Mouse (Mus musculus) urinary bladder, postnatal 25 days (tissue): Measurements from ENCODE around the gene Olfr318.
"Not testable (repeated sequence)": the region's sequence is repeated elsewhere in the genome, so short reads cannot be mapped to it uniquely, and the experiment has no call there.

Source experiments
- DNase-seq: peaks from one replicate; pipeline ENCODE4 v3.0.0; 2022; ENCODE audit warnings: low spot score

Gene Olfr318

DNA sequence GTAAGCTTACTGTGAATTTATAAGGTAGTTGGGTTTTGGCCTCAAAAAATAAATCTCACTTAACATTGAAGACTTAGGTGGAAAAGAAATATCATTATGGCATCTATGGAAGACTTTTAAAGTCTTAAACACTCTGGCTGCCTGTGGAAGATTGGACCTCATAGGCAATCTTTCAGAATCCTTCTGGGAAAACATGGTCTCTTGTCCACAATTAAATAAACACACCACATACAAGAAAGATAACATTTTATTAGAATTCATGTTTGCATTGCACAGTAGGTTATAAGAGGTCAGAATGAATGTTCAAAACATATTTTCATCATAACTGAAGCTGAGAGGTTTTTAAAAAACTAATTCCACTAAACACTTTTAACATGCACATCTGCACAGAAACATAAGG, at the start of gene Olfr318:
Gene Olfr318, minus strand, starts transcription at position 101 of the 400 bp plus-strand sequence.
- DNase-seq: no peak

DNA sequence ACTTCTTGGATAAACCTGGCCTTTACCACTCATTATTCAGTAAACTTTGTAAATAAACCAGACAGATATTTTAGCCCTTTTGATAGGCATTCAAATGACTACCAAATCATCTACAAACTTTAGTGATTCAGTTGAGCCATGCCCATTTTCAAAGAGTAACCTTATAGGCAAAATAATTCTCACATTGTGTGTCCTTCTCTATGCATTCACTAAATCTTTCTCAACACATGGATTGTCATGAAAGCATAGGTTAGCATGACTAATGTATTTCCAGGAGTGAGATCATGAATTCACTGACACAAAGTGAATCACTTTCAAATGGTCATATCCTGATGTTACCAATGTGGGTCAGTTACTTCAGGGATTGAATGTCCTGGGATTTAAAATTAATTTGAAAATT, 49.1 kb upstream of the Olfr318 start, which contains the start of gene Olfr315:
Gene Olfr315, plus strand, starts transcription at position 301 of the 400 bp plus-strand sequence.
- DNase-seq: no peak

DNA sequence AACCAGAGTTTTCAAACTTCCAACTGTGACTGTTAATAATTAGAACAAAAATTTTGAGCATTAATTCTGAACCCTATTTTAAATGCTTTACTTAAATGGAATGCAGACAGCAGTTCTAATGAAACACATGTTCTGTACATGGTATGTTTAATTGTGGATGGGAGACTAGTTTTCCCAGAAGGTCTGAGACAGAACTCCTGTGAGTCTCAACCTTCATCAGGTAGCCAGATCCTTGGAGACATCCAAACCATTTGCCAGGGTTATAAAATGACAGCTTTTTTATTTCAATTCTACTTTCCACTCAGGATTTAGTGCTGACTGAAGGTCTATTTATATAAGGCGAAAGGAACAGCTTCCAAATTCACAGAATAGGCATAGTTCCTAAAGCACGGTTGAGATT, 28.6 kb upstream of the Olfr318 start, which contains the start of gene Olfr316:
Gene Olfr316, plus strand, starts transcription at position 301 of the 400 bp plus-strand sequence.
- no peak for DNase-seq

DNA sequence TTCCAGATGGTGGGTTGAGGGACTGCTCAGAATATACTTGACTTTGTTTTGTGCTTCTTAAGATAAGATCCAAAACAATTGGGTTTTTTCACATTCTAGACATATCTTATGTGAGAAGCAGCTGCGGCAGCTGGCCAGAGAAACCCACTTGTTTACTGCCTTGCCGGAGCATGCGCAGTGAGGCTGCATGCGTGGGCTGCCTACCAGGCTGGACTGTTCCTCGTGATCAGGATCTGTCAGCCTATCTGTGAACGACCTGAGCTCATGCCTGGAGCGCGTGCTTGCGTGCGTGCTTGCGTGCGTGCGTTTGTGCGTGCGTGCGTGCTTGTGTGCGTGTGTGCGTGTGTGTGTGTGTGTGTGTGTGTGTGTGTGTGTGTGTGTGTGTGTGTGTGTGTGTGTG, 27.3 kb upstream of the Olfr318 start:
- not testable (repeated sequence) for DNase-seq

DNA sequence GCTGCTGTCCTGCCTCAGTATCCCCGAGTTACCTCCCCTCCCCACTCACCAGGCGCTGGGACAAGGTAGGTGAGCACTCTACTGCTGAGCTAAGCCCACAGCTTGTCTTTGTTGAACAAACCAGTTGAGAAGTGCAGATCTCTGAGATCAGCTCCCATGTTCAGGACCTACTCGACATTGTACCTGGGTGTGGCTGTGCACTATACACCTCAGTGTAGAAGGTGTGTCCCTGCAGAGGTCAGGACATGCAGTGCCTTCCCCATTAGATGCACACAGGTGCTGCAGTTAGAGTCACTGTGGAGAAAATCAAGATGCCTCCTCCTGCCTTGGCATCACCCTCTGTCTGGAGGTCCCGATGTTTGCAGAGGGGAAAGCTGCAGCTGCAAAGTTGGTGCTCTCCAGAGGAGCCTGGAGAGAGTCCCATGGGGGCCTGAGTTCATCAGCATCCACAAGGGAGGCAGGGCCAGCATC, 15.0 kb upstream of the Olfr318 start, which contains the start of gene Olfr317:
Gene Olfr317, minus strand, starts transcription at position 421 of the 471 bp plus-strand sequence.
- DNase-seq: no peak

DNA sequence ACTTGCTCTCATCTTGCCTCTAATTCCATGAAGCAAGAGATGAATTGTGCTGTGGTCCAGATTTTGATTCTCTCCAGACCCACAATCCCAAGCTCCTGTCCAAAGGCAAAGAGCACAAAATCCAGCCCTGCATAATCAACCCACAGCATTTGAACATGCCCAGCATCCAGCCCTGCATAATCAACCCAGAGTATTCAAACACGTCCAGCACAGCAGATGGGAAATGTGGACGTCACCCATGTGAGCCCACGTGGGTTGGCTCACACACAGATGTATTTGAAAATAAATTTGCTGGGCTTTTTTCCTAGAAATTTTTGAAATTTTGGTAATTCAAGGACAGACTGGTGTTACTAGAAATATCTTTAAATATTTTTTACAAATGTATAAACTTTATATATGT, 9.6 kb upstream of the Olfr318 start:
- no peak for DNase-seq

DNA sequence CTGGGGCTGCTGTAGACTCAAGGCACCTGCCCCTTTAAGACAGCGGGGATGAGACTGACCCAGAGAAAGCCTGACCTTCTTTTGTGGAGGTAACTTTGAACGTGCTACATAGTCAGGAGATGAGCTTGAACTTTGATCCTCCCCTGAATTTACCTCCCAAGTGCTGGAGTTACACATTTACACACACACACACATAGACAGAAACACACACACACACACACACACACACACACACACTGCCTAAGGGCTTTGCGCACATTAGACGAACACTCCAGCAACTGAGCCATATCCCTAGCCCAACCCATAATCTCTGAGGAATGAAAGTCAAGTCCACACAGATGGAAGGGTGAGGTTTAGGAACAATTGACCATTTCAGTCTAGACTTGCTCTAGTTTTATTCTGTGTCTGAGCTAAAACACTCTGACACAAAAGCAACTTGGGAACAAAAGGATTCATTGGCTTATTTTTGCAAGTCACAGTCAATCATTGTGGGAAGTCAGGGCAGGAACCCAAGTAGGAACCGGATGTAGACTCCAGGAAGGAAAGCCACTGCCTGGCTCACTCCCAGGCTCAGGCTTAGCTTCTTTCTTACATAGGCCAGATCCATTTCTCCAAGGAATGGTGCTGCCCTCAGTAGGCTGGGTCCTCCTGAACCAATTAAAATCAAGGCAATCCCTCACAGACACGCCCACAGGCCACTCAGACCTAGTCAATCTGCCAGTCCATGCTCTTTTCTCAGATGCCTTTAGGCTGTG, 4.3 kb upstream of the Olfr318 start:
- not testable (repeated sequence) for DNase-seq

DNA sequence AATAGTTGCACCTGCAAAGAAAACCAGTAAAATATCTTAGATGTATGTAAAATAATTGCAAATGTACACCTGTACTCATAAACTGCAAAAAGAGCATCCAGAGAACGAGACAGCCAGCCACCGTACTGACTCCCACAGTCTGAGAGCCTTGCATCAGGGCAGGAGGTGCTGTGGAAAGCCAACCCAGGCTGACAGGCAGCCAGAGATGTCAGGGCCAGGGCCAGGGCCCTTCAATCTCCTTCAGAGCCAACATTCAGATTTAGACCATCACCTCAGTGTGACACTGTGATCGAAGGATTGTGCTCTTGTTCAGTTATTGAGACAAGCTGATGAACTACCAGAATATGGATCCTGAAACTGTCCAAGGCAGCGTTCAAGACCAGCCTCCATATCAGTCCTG, 4.1 kb downstream of the Olfr318 start:
- DNase-seq: no peak

DNA sequence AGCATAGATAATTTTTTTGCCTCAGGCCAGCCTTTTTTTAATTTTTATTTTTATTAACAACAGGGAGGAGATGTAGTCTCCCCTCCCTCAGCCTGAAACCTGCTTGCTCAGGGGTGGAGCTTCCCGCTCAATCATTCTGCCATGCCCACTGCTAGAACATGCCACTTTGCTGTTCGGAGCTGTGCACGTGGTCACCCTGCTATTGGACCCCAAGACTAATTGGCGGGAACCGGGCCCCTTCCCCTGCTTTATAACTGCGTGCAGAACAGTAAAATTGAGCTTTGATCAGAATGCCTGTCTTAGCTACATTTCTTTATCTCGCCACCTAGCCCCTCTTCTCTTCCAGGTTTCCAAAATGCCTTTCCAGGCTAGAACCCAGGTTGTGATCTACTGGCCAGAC, 6.1 kb downstream of the Olfr318 start:
- DNase-seq: not testable (repeated sequence)

DNA sequence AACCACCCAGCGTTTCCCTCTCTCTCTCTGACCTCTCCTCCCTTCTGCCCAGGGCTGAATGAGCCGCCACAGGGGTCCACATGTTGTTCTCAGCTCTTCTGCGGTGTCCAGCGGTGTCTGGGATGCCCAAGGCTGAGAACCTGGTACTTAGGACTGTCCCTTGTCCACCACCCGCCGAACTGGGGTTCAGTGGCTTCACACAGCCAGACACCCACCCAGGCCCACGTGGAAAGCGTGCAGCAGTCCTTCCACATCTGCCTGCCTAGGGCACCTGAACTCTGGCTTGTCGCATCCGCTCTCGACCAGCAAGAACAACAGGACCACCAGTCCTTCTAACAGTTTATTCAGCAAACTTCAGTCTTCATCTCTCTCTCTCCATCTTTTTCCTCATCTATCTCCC, 14.7 kb downstream of the Olfr318 start:
- DNase-seq: no peak

DNA sequence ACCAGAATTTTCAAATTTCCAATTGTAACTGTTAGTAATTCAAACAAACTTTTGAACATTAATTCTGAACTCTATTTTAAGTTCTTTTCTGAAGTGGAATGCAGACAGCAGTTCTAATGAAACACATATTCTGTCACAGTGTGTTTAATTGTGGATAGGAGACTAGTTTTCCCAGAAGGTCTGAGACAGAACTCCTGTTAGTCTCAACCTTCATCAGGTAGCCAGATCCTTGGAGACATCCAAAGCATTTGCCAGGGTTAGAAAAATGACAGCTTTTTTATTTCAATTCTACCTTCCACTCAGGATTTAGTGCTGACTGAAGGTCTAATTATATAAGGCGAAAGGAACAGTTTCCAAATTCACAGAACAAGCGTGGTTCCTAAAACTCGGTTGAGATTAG, 25.0 kb downstream of the Olfr318 start, which contains the start of gene Olfr319:
Gene Olfr319, plus strand, starts transcription at position 301 of the 400 bp plus-strand sequence.
- no peak for DNase-seq

DNA sequence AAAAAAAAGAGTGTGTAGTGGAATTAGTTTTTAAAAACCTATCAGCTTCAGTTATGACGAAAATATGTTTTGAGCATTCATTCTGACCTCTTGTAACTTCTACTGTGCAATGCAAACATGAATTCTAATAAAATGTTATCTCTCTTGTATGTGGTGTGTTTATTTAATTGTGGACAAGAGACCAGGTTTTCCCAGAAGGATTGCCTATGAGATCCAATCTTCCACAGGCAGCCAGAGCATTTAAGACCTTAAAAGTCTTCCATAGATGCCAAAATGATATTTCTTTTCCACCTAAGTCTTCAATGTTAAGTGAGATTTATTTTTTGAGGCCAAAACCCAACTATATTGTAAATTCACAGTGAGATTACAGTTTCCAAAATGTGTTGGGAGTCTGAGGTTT, 43.0 kb downstream of the Olfr318 start, which contains the start of gene Olfr320:
Gene Olfr320, plus strand, starts transcription at position 301 of the 400 bp plus-strand sequence.
- no peak for DNase-seq

DNA sequence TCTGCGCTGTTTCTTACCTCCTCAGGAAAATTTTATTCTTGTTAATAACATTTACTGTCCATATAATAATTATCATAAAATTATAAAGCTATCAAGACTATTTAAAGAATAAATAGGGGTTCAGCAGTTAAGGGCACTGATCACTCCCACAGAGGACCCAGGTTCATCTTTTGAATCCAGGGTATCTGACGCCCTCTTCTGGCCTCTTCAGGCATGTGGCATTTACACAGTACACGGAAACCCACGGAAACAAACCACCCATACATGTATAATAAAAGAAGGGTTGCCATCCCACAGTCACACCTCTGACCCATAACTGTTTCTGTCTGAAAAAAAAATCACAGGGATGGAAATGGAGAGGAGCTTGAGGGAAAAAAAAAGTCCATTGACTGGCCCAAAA, 52.0 kb downstream of the Olfr318 start:
- no peak for DNase-seq

DNA sequence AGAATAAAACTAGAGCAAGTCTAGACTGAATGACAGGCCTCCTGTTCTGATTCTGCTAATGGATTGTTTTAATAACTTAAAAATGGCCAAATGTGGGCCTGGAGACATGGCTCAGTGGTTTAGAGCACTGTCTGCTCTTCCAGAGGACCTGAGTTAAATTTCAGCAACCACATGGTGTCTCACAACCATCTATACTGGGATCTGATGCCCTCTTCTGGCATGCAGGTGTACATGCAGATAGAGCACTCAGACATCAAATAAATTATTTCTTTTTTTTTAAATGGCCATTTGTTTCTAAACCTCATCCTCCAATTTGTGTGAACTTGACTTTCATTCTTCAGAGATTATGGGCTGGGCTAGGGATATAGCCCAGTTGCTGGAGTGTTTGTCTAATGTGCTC, 54.6 kb downstream of the Olfr318 start:
- no peak for DNase-seq
